Mouse (Mus musculus): Measurements from ENCODE around the gene Clcnka.

DNA sequence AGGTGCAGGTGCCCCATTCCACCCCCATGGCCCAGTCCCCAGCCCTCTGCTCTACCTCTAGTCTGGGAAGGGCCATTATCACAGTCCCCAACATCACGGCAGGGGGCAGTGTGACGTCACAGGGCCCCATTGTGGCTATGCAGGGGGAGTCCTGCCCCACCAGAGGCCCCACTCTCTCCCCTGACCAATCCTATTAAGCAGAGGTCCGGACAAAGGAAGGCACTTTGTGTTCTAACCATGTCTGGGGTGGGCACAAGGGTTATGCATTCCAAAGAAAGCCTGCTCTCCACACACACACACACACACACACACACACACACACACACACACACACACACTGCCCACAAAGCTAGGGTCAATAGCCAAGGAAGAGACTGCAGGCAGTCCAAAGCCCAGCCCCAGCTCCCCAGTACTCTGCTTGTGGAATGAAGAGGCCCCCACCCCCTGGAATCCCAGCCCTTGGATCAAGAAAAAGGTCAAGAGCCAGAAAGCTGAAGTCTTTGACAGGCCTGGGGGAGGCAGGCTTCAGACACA, 63.2 kb downstream of the Clcnka start:
- TF ChIP-seq GATA1 (IDR thresholded peaks at IDR 0.05; ENCODE audit: low read length) (no peak), TAL1 (IDR thresholded peaks at IDR 0.05; ENCODE audit: low read length) (no peak)

Measured in erythroblast, embryonic 14.5 days (primary cell).